Mouse (Mus musculus): ENCODE measurements around the gene Sufu.

DNA sequence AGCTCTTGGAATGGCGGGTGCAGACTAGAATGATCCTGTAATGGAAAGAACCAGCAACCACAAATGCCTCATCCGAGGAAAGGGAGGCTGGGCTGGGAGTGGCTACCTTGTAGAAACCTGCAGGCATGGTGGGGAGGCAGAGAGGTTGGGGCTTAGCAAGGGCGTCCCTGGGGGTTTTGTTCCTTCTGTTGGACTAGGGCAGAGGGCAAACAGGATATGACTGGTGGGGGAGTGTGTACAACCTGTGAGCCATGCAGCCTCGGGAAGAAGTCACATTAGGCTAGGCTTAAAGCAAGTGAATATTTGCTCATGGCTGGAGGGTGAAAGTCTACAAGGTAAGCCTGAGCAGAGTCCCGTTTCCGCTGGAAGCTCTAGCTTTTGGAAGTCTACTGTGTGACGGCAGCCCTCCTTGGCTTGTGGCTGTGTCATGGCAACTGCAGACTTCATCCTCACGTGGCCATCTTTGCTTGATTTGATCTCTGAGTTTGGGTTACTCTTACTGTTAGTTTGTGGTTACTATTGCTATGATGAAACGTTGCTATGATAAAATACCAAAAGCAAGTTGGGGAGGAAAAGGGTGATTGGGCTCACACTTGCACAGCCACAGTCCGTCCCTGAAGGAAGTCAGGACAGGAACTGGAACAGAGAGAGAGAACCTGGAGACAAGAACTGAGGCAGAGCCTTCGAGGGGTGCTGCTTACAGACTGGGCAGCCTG, 33.2 kb upstream of the Sufu start:
- TF ChIP-seq TAL1 (conservative IDR thresholded peaks at IDR 0.05; ENCODE audit: low read depth, low read length) (no peak), POLR2AphosphoS5 (IDR thresholded peaks at IDR 0.05; ENCODE audit: insufficient replicate concordance, low read depth, low read length) (no peak)
